Mouse (Mus musculus) liver, adult 10 weeks (tissue): Measurements from ENCODE around the gene Dock7. TPM values are rescaled to one million over a fixed set of nuclear protein-coding genes. Genes with fewer than 3 reads are reported as not detected.

Source experiments
- polyA plus RNA-seq: library from polyadenylated mRNA; stranded (reverse); fragments of 350-450 nt; fragmentation: Illumina TruSeq; extraction: RNeasy Lipid Tissue Mini Kit (QIAGEN cat#74804); gene quantifications from one replicate; pipeline ENCODE4 v1.2.3, GENCODE M21; 2014; ENCODE audit warnings: low read depth, low replicate concordance

Dock7 gene
- polyA plus RNA-seq = 37.9 TPM

GRCm38 (mm10) chr4:99120211-99121122 lies at the start of gene Dock7:
Gene Dock7 (minus strand): TSS chr4:99120915.

DNA sequence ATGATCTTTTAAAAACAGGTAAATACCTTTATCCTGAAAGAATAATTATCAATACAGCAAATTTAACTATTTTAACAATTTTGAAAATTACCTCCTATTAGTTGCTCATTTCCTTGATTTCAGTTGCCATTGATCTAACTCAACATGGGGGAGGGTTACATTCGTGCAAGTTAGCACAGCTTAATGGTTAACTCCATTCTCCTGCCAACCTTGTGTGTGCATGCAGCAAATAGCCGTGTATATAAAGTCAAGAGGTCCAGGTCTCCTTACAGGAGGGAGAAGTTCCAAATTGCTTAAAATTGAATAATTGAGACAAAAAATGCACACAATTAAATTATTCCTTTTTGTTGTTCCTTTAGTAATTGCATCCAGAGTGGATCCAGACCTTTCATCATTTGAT lies 90.0 kb downstream of the Dock7 start, which contains the start of gene Angptl3:
TSS of gene Angptl3 (plus strand) at position 269 of the 400 bp plus-strand sequence.

GRCm38 (mm10) chr4:98923568-98924070 lies 197.1 kb downstream of the Dock7 start, which contains the start of gene Usp1:
Gene Usp1 (plus strand): TSS chr4:98923810.

Other genes starting within 250 kb of the Dock7 start
- gene Usp1, start 197.1 kb downstream of the Dock7 start, polyA plus RNA-seq = 31.0 TPM
- gene Angptl3, start 90.0 kb downstream of the Dock7 start, polyA plus RNA-seq = 2,646 TPM
- 24.1 TPM for gene Atg4c, start 73.0 kb upstream of the Dock7 start, polyA plus RNA-seq
- 0.58 TPM for gene Gm12689, start 175.0 kb upstream of the Dock7 start, polyA plus RNA-seq